Mouse (Mus musculus) stomach, postnatal 0 days (tissue): ENCODE data around the gene Gnat2.

Source experiments
- CTCF ChIP-seq: IDR thresholded peaks from 2 replicates; pipeline ENCODE4 v1.5.1; 2016; ENCODE audit warnings: antibody characterized with exemption, low read depth, mild to moderate bottlenecking, moderate library complexity
- EP300 ChIP-seq: optimal IDR thresholded peaks from 2 replicates; pipeline ENCODE3; 2016; ENCODE audit warnings: antibody characterized with exemption

GRCm38 (mm10) chr3:108046944-108047655, 45.5 kb upstream of the Gnat2 start:
- TF ChIP-seq CTCF, result no peak
- no peak for TF ChIP-seq EP300
